20 mouse cellular contexts compared by ENCODE assay signal in genomic region chr12:17593956-17594355, GRCm38 (mm10). TPM values are rescaled to one million over a fixed set of nuclear protein-coding genes. Genes with fewer than 3 reads are reported as not detected.
DNase-seq lines count a peak whose midpoint lies in the region; ATAC-seq lines count a peak whose summit lies in the region.
"Had no signal": no experiment of that assay in that cellular context is flagged by ENCODE, and none has a peak within 500 bp of the region (broad histone marks: within the 10 kb centered on the region; RNA-seq: fewer than 3 reads in every experiment).

No protein-coding gene starts in this region.

- peak; percentile 52 for DNase-seq in heart, adult 11 months
- DNase-seq in heart, postnatal 4 days = no peak
- DNase-seq in Muller cell, postnatal 12 days (ENCODE audit: inconsistent ontology term) = peak; percentile 92
- DNase-seq in cerebellum, postnatal 36 days = no peak
- DNase-seq: adrenal gland, adult 8-10 months; adrenal gland, postnatal 14 days; adrenal gland, postnatal 36 days; B cell, adult 2 months; cerebellum, adult 11 months; cerebellum, adult 18-20 months; cerebellum, adult 8-10 months; cerebellum, adult 9-11 months; cerebellum, postnatal 14 days; forebrain, postnatal 0 days had no signal

- no peak for ATAC-seq in cerebellum, adult (ENCODE audit: insufficient number of reproducible peaks, low FRiP score, low TSS enrichment)
- ATAC-seq: activated CD4-positive, CD25-positive, alpha-beta regulatory T cell, adult 4 months; CD4-positive, CD25-positive, alpha-beta regulatory T cell, adult 4 months; forebrain, embryonic 13.5 days; forebrain, embryonic 15.5 days; forebrain, postnatal 0 days; Patski had no signal

RNA-seq across cellular contexts. Expression of gene Odc1, which starts 49.4 kb away (rescaled TPM):
- 100 to 1,000 TPM; 158 to 160 TPM for total RNA-seq in heart, postnatal 4 days (2021)

Comparison
In these comparisons a context has a peak if more than half of its experiments do, and no peak if none do; other contexts are left out.
1. DNase-seq: peak in heart, adult 11 months (single experiment) and Muller cell, postnatal 12 days (single experiment); none in heart, postnatal 4 days (single experiment) and cerebellum, postnatal 36 days (0 of 2).